Mouse (Mus musculus): ENCODE data around the gene Gm6793.
A peak's percentile ranks its signal among the peaks of the same experiment; 100 is the strongest.

The Gm6793 gene

DNA sequence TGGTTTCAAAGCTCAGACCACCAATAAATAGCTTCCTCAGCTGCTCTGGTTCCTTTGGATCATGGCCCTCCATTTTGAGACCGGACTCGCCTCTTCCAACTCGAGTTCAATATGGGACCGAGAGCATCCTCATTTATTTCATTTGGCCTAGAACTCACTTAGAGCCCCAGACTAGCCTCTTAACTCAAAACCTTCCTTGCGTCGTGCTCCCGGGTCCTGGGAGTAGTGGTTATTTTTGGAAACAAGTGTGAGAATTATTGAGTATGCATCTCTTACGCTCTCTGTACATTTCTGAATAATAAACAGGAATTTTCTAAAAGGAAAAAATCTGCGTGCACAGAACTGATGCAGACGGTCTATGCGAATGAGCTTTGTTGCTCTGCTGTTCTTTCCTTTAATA lies at the start of gene Gm6793:
Gene Gm6793, minus strand, starts transcription at position 101 of the 400 bp plus-strand sequence.
- DNase-seq = no peak

DNA sequence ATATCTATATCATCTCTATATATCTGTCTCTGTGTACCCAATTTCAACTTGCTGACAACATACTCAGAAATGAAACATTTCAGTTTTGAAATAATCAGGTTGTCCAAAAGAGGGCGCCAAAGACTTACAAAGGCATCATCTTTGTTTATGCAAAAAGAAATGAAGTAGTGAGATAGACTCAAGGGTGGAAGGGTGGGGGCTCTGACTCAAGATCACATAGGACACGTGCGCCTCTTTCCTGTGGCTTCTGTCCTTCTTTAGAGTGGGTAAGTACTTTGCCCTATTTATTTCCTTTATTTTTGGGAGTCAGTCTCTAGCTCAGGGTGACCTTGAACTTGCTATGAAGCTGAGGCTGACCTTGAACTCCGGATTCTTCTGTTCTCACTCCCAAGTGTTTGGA lies 46.5 kb upstream of the Gm6793 start:
- peak in 1 of 2 experiments; percentile 12 for DNase-seq

GRCm38 (mm10) chr8:112054456-112054855 lies 39.6 kb upstream of the Gm6793 start:
- DNase-seq = no peak

DNA sequence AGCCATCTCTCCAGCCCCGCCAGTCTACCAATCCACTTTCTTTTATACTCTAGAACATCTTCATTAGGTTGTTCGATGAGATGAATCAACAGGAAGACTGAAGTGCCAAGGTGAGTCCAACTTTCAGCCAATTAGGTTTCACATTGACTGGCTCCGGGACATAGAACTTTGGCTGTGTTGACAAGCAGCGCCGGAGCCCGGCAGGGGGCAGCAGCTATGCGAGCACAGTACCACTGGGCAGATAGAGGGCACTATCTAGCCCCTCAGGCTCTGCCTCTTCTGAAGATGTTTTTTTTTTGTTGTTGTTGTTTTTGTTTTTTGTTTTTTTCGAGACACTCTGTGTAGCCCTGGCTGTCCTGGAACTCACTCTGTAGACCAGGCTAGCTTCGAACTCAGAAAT lies 36.7 kb upstream of the Gm6793 start:
- DNase-seq = no peak

DNA sequence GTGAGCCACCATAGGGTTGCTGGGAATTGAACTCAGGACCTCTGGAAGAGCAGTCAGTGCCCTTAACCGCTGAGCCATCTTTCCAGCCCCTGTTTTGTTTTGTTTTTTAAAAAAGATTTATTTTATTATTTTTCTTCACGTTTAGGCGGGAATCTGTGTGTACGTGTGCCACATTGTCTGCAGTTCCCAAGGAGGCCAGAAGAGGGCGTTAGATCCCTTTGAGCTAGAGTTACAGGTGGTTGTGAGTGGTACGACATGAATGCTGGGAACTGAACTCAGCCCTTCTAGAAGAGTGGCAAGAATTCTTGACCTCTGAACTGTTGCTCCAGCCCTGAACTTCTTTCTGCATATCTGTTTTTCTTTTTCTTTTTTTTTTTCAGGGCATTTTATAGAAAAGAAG lies 35.1 kb upstream of the Gm6793 start:
- no peak for DNase-seq

- no peak for DNase-seq
Observed at GRCm38 (mm10) chr8:112048293-112048692, 33.5 kb upstream of the Gm6793 start.

- peak; percentile 87 to 88 for DNase-seq
Observed at GRCm38 (mm10) chr8:112045896-112046295, 31.1 kb upstream of the Gm6793 start.

GRCm38 (mm10) chr8:112045182-112045581 lies 30.3 kb upstream of the Gm6793 start:
- peak; percentile 7 to 12 for DNase-seq

DNA sequence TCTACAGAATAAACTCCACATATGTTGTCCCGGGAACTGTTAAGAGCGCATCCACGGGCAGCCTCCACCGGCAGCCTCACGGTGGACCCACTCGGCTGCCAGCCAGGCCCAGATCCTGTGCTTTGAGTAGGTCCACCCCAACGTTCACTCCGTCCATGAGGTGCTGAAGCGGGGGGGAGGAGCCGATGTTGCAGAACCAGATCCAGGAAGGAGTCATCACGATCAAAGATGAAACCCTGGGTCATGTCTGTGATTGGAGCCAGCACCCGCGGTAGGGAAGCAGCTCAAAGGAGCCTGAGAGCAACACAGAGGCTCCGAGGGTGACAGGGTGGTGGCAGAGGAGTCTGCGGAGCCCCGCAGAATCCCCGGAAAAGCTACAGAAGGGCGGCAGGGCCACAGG lies 22.7 kb upstream of the Gm6793 start:
- no peak for DNase-seq

DNA sequence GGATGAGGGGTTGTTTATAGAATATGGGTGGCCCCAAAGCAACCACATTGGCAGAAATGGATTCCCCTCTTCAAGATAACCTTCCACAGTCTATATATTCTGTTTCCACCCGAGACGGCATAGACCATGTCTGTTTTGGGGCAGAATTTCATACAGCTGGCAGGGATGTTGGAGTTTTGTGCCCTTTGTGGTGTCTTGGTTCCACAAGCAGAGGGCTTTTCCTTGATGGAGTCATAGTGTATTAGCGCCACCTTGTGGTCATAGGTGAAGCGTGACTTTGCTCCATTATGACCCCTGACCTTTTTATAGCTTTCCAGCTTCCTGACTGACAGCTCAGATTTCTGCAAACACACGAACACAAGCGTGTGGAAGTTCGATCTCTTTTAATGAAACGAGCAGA lies 19.8 kb upstream of the Gm6793 start:
- DNase-seq = peak; percentile 39 to 50

- no peak for DNase-seq
Observed at GRCm38 (mm10) chr8:112033071-112033470, 18.2 kb upstream of the Gm6793 start.

DNA sequence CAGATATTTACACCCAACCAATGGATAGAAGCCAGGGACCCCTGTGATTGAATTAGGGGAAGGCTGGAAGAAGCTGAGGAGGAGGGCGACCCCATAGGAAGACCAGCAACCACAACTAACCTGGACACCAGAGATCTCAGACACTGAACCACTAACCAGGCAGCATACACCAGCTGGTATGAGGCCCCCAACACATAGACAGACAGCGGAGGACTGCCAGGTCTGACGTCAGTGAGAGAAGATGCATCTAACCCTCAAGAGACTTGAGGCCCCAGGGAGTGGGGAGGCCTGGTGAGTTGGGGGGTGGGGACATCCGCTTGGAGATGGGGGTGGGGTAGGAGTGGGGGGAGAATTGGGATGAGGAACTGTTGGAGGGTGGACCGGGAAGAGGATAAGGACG lies 15.8 kb upstream of the Gm6793 start:
- DNase-seq = no peak

DNA sequence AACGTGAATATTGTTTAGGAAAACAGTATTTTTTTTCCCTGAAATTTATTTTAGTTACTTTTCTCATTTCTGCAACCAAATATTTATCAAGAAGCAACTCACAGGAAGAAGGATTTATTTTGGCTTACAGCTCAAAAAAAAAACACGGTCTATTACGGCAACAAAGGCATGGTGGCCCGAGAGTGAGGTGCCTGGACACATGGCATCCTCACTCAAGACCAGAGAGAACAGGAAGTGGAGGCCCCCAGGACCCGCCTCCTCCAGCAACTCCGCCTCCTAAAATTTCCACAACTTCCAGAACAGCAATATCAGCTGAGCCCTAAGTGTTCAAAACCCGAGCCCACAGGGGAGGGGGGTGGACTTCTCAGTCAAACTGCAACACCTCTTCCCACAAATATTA lies 14.6 kb upstream of the Gm6793 start:
- no peak for DNase-seq

GRCm38 (mm10) chr8:112011816-112012242 lies 3.0 kb downstream of the Gm6793 start:
- DNase-seq = peak; percentile 51 to 66

- DNase-seq = peak; percentile 95 to 96
Observed at GRCm38 (mm10) chr8:112010997-112011815, 3.6 kb downstream of the Gm6793 start, which contains the start of the genes Kars and Terf2ip. Kars (minus strand) TSS chr8:112011323. Terf2ip (plus strand) TSS chr8:112011398.

DNA sequence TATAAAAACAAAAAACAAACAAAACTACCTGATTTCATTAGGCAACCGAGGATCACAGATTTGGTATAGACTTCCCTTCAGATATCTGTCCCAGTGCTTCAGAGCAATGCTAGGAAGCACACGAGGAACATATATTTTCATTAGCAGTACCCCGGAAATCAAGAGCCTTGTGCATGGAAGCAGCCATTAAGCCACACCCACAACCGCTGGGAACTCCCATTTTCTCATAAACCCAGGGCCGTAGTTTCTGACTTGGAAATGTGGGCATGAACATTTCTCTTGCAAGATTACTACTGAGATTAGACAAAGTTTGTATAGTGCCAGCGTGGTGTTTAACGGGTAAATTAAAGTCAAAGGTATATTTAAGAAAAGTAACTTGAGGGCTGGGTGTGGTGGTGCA lies 5.3 kb downstream of the Gm6793 start:
- no peak for DNase-seq

DNA sequence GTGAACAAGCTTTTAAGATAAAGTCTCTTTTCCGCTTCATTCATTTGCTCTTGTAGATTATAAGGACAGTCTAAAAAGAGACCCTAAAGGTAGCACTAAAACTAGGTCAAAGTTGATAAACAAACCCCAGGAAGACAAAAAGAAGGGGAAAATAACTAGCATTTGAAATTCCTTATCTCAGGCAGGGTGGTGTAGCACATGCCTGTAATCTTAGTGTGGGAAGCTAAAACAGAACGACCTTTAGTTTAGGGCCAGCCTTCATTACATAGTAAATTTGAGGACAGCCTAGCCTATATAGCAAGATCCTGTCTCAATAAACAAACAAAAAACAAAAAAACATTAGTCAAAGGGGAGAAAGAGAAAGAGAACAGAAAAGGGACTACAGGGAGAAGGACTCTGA lies 7.2 kb downstream of the Gm6793 start:
- DNase-seq = no peak

GRCm38 (mm10) chr8:112005601-112006000 lies 9.2 kb downstream of the Gm6793 start:
- no peak for DNase-seq

DNA sequence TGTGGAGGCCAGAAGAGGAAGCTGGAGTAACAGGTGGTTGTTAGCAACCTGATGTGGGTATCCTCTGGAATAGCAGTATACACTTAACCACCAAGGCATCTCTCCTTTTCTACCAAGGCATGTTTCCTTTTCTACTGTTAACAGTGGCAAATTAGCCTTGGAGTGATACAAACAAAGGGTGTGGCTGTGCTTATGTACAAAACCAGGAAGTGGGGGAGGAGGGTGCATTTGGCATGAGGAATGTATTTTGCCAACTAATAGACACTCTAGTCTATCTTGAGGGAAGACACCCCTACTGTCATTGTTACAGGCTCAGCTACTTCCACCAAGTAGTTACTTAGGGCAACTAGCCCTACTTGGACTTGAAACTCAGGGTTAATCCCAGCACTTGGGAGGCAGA lies 10.1 kb downstream of the Gm6793 start:
- no peak for DNase-seq

GRCm38 (mm10) chr8:111992703-111993039 lies 22.2 kb downstream of the Gm6793 start:
- DNase-seq = no peak

DNA sequence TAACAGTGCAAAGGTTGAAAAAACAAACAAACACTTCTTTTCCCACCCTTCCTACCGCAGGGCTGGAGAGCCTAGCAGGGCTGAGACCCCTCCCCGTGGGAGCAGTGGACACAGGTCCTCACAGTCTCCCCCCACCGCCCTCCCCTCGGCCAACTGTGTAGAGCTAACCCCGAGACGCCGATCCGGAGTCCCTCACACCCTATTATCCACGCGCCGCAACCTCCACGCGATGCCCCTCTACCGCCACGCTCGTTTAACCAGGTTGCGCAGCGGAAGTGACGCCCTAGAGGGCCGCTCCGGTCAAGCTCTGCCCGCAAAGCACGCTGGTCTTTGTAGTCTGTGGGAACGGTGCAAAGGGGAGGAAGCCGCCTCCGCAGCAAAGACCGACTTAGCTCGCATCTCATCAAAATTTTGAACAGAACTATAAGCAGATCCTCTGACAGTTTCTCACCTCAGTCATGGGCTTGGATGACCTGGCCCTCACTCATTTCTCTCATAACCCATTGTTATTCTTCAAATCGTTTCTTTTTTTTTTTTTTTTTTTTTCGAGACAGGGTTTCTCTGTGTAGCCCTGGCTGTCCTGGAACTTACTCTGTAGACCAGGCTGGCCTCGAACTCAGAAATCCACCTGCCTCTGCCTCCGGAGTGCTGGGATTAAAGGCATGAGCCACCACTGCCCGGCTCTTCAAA lies 22.7 kb downstream of the Gm6793 start, which contains the start of gene Adat1:
Gene Adat1, minus strand, starts transcription at position 290 of the 690 bp plus-strand sequence.
- DNase-seq = peak; percentile 91 to 92

- no peak for DNase-seq
Observed at GRCm38 (mm10) chr8:111991278-111991677, 23.6 kb downstream of the Gm6793 start.

DNA sequence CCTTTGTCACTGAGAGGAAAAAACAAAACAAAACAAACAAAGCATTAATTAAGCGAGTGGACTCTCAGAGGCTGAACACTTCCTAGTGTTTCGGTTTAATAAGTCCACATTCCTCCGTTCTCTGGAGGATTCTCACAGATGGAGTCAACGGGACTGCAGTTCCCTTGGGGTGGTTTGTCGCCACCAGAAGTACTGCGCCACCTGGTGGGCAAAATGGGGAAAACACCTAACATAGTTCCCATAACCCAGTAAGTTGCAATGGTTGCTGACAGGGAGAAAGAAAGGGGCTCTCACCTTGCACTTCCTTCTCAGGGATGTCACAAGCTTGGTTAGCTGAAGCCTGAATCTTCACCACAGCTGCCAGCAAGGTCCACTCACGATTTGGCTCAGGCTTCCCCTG lies 24.9 kb downstream of the Gm6793 start:
- peak; percentile 90 to 91 for DNase-seq

GRCm38 (mm10) chr8:111984511-111984910 lies 30.3 kb downstream of the Gm6793 start:
- DNase-seq = peak; percentile 20 to 49

All from kidney, postnatal 4 days (tissue).